Mouse (Mus musculus): Measurements from ENCODE around the gene Bdh2.

The Bdh2 gene

GRCm38 (mm10) chr3:135300081-135300480 is 19.1 kb downstream of the Bdh2 start:
- no peak for DNase-seq

- no peak for DNase-seq
Measured at GRCm38 (mm10) chr3:135304060-135304459, 23.0 kb downstream of the Bdh2 start.

- no peak for DNase-seq
Measured at GRCm38 (mm10) chr3:135304566-135304965, 23.5 kb downstream of the Bdh2 start.

GRCm38 (mm10) chr3:135307411-135308259 is 26.6 kb downstream of the Bdh2 start, which contains the start of gene Slc9b2:
TSS of gene Slc9b2 (plus strand) at chr3:135307700.
- DNase-seq, result peak; percentile 46

GRCm38 (mm10) chr3:135312916-135313491 is 32.0 kb downstream of the Bdh2 start:
- no peak for DNase-seq

- DNase-seq, result no peak
Measured at GRCm38 (mm10) chr3:135313727-135314126, 32.7 kb downstream of the Bdh2 start.

GRCm38 (mm10) chr3:135314811-135315210 is 33.8 kb downstream of the Bdh2 start:
- DNase-seq, result no peak

GRCm38 (mm10) chr3:135315720-135316425 is 34.9 kb downstream of the Bdh2 start:
- DNase-seq, result no peak

GRCm38 (mm10) chr3:135318331-135318730 is 37.3 kb downstream of the Bdh2 start:
- no peak for DNase-seq

- DNase-seq, result no peak
Measured at GRCm38 (mm10) chr3:135324354-135324753, 43.3 kb downstream of the Bdh2 start.

- DNase-seq, result no peak
Measured at GRCm38 (mm10) chr3:135327176-135327575, 46.2 kb downstream of the Bdh2 start.

- no peak for DNase-seq
Measured at GRCm38 (mm10) chr3:135327601-135328000, 46.6 kb downstream of the Bdh2 start.

GRCm38 (mm10) chr3:135328560-135328959 is 47.5 kb downstream of the Bdh2 start:
- peak; percentile 64 for DNase-seq

GRCm38 (mm10) chr3:135332691-135333090 is 51.7 kb downstream of the Bdh2 start:
- no peak for DNase-seq

- DNase-seq, result no peak
Measured at GRCm38 (mm10) chr3:135333763-135334162, 52.7 kb downstream of the Bdh2 start.

GRCm38 (mm10) chr3:135347739-135348264 is 66.8 kb downstream of the Bdh2 start, which contains the start of gene Slc9b1:
TSS of gene Slc9b1 (plus strand) at chr3:135348029.
- DNase-seq, result no peak

- no peak for DNase-seq
Measured at GRCm38 (mm10) chr3:135349022-135349421, 68.0 kb downstream of the Bdh2 start.

- no peak for DNase-seq
Measured at GRCm38 (mm10) chr3:135351857-135352256, 70.8 kb downstream of the Bdh2 start.
